Mouse (Mus musculus) regulatory T cell (primary cell): ENCODE results near the gene Cfap221.

Experiments used
- in situ Hi-C: fragments of 300-600 bp; cut with MboI, MseI; formaldehyde crosslinking; loops from one replicate; pipeline ENCODE4 v1.15.1; 2025; ENCODE audit warnings: high pct_unique_total_duplicates

Gene Cfap221

DNA sequence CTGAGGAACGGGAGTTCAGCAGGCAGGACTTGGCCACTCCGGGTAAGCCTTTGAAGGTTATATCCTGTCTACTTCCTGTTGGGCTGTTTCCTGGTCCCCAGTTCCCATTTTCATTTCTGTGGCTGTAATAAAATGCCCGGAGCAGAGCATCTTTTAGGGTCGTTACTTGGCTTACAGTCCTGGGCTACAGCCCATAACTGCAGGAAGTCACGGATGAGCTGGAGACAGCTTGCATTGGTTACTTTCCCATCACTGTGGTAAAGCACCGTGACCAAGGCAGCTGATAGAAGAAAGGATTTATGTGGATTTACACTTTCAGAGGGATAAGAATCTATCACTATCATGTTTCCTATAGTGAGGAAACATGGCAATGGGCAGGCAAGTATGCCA lies 93.8 kb downstream of the Cfap221 start:
- in situ Hi-C loops: no loop called here

- in situ Hi-C loops: no loop called here
Observed at GRCm38 (mm10) chr1:119902551-119903230, 94.3 kb downstream of the Cfap221 start.

GRCm38 (mm10) chr1:119899195-119900123 lies 97.6 kb downstream of the Cfap221 start:
- in situ Hi-C loops: loop anchor here (5.0 to 10.0 kb wide), 2 partner anchors 85 to 352 kb away; no protein-coding TSS in a partner anchor

GRCm38 (mm10) chr1:119894936-119895335 lies 102.1 kb downstream of the Cfap221 start:
- in situ Hi-C loops: loop anchor here (5.0 to 10.0 kb wide), 2 partner anchors 80 to 348 kb away; no protein-coding TSS in a partner anchor

- in situ Hi-C loops: loop anchor here (10.0 kb wide), 1 partner anchor 79 kb away; no protein-coding TSS in a partner anchor
Observed at GRCm38 (mm10) chr1:119893600-119893999, 103.4 kb downstream of the Cfap221 start.

GRCm38 (mm10) chr1:119892933-119893332 lies 104.1 kb downstream of the Cfap221 start:
- in situ Hi-C loops: loop anchor here (10.0 kb wide), 1 partner anchor 78 kb away; no protein-coding TSS in a partner anchor

GRCm38 (mm10) chr1:119891865-119892264 lies 105.2 kb downstream of the Cfap221 start:
- in situ Hi-C loops: loop anchor here (10.0 kb wide), 1 partner anchor 77 kb away; no protein-coding TSS in a partner anchor

DNA sequence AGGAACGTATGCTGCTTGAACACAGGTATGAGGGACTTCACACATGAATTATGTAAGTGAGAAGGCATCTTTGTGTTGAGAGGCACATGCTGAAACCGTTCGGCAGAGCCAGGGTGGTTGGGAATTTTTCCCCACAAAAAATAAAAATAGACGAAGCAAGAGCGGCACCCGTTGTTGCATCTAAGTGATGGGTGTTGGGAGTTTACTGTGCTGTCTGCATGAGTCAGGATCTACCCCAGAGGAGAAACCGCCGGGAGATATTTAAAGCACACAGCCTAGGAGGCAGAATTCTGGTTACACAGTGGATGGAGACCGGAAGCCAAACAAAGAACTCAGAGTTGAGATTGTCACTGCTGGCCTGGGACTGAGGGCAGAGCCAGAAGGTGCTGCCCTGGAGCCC lies 105.9 kb downstream of the Cfap221 start:
- in situ Hi-C loops: loop anchor here (10.0 kb wide), 1 partner anchor 76 kb away; no protein-coding TSS in a partner anchor

- in situ Hi-C loops: no loop called here
Observed at GRCm38 (mm10) chr1:119889347-119889746, 107.7 kb downstream of the Cfap221 start.

- in situ Hi-C loops: no loop called here
Observed at GRCm38 (mm10) chr1:119886320-119886719, 110.7 kb downstream of the Cfap221 start.

DNA sequence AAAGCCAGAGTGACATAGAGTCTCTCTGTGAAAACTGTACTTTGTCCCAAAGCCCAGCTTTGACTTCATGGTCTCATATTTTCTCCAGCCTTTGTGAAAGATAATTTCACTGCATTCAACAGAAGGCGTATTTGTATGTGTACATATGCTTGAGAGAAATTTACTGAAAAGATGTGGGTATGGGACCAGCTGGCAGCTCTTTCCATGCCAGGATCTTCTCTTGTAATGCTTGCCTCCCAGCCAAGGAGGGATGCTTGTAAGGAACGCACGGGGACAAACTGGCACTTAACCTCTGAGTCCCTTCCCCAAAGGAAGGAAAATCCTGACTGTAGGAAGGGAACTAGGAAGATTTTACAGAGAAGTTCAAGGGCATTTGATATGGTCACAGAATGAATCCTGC lies 112.8 kb downstream of the Cfap221 start:
- in situ Hi-C loops: no loop called here

DNA sequence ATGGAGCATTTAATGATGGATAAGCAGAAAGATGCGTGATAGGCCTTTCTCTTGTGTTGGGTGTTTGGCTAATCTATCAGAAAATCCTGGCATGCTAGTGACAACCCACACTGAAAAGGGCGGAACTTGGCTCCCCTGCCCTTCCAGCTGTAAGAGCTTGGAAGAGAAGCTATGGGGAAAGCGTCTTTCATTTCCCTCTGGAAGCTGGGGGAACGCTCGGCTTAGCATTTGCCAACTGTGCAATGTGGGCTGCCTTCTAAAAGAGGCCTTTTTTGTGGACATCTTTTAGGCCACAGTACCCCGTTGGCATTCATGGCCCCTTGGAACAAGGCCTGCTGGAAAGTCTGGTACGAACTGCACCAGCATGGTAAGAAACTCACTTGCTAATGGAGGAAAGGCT lies 118.1 kb downstream of the Cfap221 start:
- in situ Hi-C loops: no loop called here

DNA sequence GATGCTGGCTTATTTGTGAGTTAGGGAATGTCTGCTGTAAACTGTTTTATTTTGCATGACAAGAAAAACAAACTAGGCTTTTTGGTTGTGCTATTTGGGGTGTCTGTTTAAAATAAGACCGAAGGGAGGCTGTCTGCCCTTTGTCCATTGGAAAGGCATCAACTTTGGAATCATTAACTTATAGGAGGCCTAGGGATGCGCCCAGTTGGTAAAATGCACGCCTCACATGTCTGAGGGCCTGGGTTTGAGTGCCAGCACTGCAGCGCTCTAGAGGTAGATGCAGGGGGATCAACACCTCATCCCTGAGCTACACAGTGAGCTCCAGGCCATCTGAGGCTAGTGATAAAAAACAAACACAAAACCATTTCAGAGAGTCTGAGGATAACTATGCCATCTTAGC lies 119.6 kb downstream of the Cfap221 start:
- in situ Hi-C loops: no loop called here
